Mouse (Mus musculus) urinary bladder, adult 18-20 months (tissue): Measurements from ENCODE around the gene Gm20696.

Source experiments
- DNase-seq, 2 experiments: peaks; one replicate each; pipeline ENCODE4 v3.0.0; 2022; ENCODE audit warnings: low spot score in 2 of 2, mixed read lengths in 2 of 2

Gene Gm20696

DNA sequence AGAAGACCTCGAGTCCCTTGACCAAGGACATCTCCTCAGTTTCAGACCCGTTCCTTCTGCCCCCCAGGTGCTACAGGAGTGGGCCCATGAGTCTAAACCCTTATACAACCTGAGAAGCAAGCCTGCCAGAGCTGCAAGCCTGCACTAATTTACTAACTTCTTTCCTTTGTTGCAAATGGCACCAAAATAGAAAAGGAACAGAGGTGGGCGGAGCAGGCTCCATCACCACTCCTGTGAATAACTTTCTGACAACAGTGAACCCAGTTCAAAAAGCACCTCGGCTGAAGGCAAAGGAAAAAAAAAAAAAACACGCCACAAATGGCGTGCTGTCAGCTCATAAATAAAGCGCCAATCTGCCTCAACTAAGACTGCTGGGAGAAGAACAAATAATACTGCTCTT is 225.5 kb downstream of the Gm20696 start:
- no peak for DNase-seq

GRCm38 (mm10) chr6:99440606-99441005 is 226.0 kb downstream of the Gm20696 start:
- DNase-seq, result no peak

DNA sequence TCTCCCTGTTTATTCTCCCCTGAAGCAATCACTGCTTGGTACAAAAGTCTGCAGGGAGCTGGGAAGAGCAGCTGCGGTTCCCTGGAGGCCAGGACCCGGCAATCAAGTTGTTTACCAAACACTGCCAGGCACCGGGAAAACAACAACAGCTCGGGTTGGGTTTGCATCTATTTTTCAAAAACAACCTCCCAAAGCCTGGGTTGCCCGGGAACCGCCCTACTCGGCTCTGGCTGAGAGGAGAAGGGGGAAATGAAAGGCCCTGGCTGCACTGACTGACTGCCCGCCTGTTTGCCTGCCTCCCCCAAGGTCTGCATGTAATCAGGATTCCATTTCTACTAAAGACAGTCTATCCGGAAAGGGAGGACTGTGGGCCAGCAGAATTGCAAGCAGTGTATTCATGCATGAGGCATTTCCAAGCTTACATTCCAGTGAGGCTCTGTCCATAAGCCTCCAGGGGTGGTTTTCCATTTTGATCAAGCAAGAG is 226.7 kb downstream of the Gm20696 start:
- DNase-seq, result peak in 1 of 2 experiments; percentile 25

GRCm38 (mm10) chr6:99439214-99439877 is 227.3 kb downstream of the Gm20696 start:
- no peak for DNase-seq

DNA sequence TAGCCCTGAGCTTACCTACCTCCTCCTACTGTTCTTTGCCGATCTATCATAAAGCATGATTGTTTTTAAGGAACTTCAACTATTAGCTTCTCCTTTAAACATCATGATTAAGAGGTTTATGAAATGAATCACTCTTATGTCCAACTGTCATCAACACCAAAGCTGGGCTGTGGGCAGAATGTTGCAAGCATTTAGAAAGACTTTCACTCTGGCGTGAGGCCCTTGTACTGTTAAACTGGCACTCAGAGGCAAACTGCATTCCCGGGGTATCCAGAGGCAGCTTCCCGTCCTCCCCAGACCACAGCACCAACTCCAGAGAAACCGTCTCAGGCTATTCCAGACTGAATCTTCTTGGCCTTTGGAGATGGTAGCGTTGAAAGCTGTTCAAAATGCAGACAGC is 230.2 kb downstream of the Gm20696 start:
- no peak for DNase-seq

GRCm38 (mm10) chr6:99435140-99435539 is 231.5 kb downstream of the Gm20696 start:
- no peak for DNase-seq

- no peak for DNase-seq
Observed at GRCm38 (mm10) chr6:99433006-99433405, 233.6 kb downstream of the Gm20696 start.

DNA sequence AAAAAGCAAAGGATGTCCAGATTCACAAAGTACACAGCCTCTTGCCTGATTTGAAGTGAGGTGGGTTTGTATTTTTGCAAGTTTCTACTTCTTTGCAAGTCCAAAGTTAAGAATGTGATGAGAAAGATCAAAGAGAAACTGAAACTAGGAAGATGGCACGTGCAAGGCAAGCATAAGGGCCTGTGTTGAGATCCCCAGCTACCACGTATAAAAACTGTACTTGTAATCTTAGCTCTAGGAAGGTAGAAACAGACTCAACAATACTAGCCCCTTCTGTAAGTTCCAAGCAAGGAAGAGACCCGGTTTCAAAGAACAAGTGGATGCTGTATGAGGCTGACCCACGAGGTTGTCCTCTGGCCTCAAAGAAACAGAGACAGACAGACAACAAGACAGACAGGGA is 234.7 kb downstream of the Gm20696 start:
- no peak for DNase-seq

GRCm38 (mm10) chr6:99430560-99430959 is 236.0 kb downstream of the Gm20696 start:
- no peak for DNase-seq

DNA sequence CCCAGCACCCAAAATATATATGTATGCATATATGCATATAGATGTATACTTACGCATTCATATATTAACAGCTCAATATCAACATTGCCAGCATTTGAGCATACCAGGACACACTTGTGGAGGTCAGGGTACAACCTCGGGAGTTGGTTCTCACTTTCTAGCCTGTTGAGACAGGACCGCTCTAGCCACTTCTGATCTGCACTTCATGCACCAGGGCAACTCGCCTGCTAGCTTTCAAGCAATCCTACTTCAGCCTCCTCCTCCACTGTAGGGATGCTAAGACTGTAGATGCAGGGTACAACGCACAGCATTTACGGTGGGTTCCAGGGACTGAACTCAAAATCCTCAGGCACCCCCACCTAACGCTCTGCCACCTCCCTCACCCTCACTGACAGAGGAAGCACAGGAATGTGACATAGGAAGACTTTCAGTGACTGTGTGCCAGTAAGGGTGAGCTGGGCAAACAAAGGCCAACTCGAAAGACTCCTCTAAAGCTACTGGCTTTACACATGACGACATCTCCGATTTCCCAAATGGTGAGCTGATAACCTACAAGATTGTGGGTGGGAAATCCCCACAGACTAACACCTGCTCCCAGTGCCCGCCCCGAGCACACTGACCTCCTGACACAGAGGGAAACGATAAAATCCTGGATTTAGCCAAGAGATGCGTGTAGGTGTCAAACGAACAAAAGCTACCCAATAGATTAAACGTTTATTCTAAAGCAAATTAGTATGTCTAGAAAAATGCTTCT is 237.0 kb downstream of the Gm20696 start:
- no peak for DNase-seq

DNA sequence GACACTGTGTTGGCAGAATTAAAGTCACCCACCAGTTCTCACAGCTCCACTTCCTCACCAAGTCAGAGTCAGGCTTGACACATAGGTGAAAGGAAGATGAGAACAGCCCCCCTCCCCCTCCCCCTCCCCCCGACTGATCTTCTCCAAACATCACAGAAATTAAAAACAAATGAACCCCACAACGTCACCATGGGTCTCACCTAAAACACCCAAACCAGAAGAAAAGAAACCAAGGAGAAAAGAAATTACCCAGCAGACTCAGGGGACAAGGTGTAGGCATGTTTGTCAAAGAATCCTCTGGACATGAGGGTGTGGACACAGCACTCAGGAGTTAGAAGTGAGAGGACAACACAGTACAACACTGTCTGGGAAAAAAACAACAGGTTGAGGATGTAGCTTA is 237.6 kb downstream of the Gm20696 start:
- no peak for DNase-seq

DNA sequence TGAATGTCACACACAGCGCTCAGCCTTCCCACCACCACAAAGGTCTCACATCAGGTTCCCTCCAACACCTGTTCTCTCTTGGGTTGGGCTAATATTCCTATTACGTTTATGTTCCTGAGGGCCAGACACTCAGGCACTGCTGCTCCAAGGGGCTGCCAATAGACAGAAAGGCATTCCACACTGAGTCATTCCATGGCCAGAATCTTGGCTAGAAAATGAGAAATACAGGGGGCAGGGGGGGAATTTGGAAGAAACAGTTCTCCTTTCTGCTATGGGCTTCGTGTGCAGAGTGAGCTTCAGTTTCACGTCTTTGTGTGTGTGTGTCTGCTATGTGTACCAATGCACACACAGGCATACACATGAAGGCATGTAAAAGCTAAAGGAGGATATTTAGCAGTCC is 239.3 kb downstream of the Gm20696 start:
- no peak for DNase-seq

GRCm38 (mm10) chr6:99425044-99425443 is 241.6 kb downstream of the Gm20696 start:
- DNase-seq, result no peak

DNA sequence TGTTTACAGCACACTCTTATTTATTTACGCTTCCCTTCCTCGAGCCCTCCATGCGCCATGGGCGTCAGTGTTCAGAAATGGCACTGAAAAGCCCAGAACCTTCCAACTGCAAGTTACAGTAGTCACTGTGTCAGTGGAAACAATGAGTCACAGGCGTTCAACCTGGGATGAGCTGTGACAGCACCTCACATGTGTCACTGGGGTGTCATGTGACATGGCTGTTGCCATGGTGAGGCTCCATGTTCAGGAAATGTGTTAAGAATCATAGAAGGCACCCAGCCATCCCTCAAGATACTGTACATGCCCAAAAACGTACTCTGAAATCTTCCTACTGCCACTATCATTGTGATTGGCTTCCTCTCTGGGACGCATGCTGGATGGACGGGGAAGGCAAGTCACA is 245.9 kb downstream of the Gm20696 start:
- no peak for DNase-seq

- DNase-seq, result no peak
Observed at GRCm38 (mm10) chr6:99412598-99412997, 254.0 kb downstream of the Gm20696 start.

DNA sequence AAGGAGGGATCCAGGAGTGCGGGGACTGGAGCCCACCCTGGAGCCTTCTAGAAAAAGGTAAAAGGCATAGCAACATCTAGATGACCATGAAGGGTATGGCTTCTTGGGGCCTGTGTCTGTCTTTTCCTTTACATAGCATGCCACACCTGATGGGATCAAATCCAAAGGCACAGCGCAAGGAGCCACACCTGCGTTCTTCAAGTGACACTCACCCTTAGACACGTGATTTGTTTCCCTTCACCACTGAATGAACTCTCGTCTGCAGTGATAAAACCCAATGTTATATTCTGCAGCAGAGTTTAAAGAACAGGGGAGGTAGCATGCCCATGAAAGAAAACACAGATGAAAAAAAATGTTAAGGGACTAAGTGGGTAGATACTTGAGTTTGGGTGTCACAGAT is 257.0 kb downstream of the Gm20696 start:
- DNase-seq, result no peak

- DNase-seq, result no peak
Observed at GRCm38 (mm10) chr6:99408880-99409279, 257.7 kb downstream of the Gm20696 start.

- DNase-seq, result no peak
Observed at GRCm38 (mm10) chr6:99403755-99404390, 262.7 kb downstream of the Gm20696 start.

DNA sequence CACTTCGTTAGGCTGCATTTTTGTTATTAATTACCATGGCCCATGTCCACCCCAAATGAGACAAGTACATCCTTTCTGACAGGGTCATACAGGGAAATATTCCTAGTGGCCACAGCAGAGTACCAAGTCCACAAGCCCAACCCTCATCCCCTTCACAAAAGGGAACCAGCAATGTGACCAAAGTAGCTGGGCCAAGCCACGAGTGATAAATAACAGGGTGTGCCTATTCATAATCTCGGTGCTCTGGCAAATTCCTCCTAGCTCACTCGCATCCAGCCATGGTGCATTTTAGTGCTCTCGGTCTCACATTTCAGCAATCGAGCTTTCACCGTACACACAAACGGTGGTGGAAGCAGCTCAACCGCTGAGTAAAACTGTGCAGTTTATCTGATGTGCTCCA is 263.7 kb downstream of the Gm20696 start:
- DNase-seq, result no peak

GRCm38 (mm10) chr6:99402370-99402769 is 264.2 kb downstream of the Gm20696 start:
- DNase-seq, result no peak

GRCm38 (mm10) chr6:99401801-99402200 is 264.8 kb downstream of the Gm20696 start:
- DNase-seq, result no peak

DNA sequence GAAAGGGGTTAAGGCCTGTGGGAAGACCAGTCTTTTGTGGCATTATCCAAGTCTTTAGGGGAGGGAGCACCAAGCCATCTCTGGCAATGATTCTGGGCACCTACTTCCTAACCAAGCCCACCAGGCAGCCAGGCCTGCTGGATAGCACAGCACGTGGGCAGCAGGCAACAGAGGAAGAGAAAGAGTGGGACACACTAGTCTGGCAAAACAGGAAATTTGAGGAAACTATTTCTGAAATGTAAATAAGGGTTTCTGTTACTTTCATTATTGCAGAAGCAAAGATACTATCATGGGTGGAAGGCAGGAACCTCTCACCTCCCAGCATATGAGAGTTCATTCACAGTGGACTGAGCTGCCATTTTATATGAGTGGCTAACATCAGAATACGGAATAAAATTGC is 265.4 kb downstream of the Gm20696 start:
- DNase-seq, result no peak

DNA sequence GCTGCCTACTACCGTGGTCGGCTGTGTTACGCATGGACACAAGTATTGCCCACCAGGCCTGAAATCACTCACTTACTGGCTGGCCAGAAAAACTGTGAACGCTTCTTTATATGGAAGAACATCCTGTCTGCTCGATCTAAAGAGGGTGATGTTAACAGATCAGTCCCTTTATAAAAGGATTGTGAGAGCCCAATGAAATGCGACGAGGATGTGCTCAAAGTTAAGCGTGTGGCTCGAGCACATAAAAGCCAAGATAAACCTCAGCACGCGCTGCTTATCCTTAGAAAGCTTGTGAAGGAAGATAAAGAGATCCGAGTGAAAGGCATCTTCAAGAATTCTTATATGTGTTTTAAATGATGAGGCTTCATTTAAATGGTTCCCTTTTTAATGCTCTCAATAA is 270.9 kb downstream of the Gm20696 start:
- no peak for DNase-seq
